Mouse (Mus musculus) CH12.LX (cell line): ENCODE results near the gene Krtap4-9.

Experiments used
- CHD2 ChIP-seq: IDR thresholded peaks from 2 replicates; pipeline ENCODE4 v1.6.1; 2011; ENCODE audit warnings: low read length, improper control_type of control experiment
- CTCF ChIP-seq, 2 experiments: IDR thresholded peaks in 1 of 2; conservative IDR thresholded peaks in 1 of 2; 2 replicates each; pipeline ENCODE4 v1.5.1; 2011 to 2012; ENCODE audit warnings: low read depth in 2 of 2, low read length in 2 of 2, improper control_type of control experiment in 1 of 2, inconsistent platforms in 1 of 2, mild to moderate bottlenecking in 1 of 2, moderate library complexity in 1 of 2
- EP300 ChIP-seq: IDR thresholded peaks from 2 replicates; pipeline ENCODE4 v1.6.1; 2011; ENCODE audit warnings: low read length, improper control_type of control experiment
- HCFC1 ChIP-seq: IDR thresholded peaks from 2 replicates; pipeline ENCODE4 v1.6.1; 2012; ENCODE audit warnings: low read depth, mild to moderate bottlenecking, inconsistent platforms, low read length, improper control_type of control experiment
- KAT2A ChIP-seq: IDR thresholded peaks from 2 replicates; pipeline ENCODE4 v1.6.1; 2012; ENCODE audit warnings: low read length, improper control_type of control experiment, inconsistent platforms; ENCODE audit not compliant: insufficient replicate concordance
- MAFK ChIP-seq: IDR thresholded peaks from 2 replicates; pipeline ENCODE4 v1.6.1; 2011; ENCODE audit warnings: low read length, improper control_type of control experiment; ENCODE audit not compliant: insufficient replicate concordance
- MAZ ChIP-seq: IDR thresholded peaks from 2 replicates; pipeline ENCODE4 v1.6.1; 2012; ENCODE audit warnings: low read depth, mild to moderate bottlenecking, inconsistent platforms, low read length, improper control_type of control experiment, moderate library complexity
- MEF2A ChIP-seq: IDR thresholded peaks from 2 replicates; pipeline ENCODE4 v1.6.1; 2014; ENCODE audit warnings: low read depth, mild to moderate bottlenecking, inconsistent platforms, low read length, improper control_type of control experiment, borderline replicate concordance
- MYC ChIP-seq: IDR thresholded peaks from 2 replicates; pipeline ENCODE4 v1.6.1; 2011; ENCODE audit warnings: low read depth, mild to moderate bottlenecking, improper control_type of control experiment, low read length
- NRF1 ChIP-seq: IDR thresholded peaks from 2 replicates; pipeline ENCODE4 v1.6.1; 2014; ENCODE audit warnings: low read depth, mild to moderate bottlenecking, inconsistent platforms, low read length, improper control_type of control experiment, moderate library complexity
- POLR2A ChIP-seq: IDR thresholded peaks from 2 replicates; pipeline ENCODE4 v1.6.1; 2011; ENCODE audit warnings: low read depth, mild to moderate bottlenecking, improper control_type of control experiment, low read length
- POLR2AphosphoS2 ChIP-seq: IDR thresholded peaks from 2 replicates; pipeline ENCODE4 v1.6.1; 2011; ENCODE audit warnings: low read depth, low read length, improper control_type of control experiment
- UBTF ChIP-seq: IDR thresholded peaks from 2 replicates; pipeline ENCODE4 v1.6.1; 2012; ENCODE audit warnings: low read depth, mild to moderate bottlenecking, inconsistent platforms, low read length, improper control_type of control experiment, moderate library complexity
- ZNF384 ChIP-seq: IDR thresholded peaks from 2 replicates; pipeline ENCODE4 v1.6.1; 2012; ENCODE audit warnings: low read depth, low read length, improper control_type of control experiment, inconsistent platforms

GRCm38 (mm10) chr11:99768410-99768809 is 16.6 kb upstream of the Krtap4-9 start:
- TF ChIP-seq POLR2AphosphoS2, result no peak
- no peak for TF ChIP-seq ZNF384
- no peak for TF ChIP-seq KAT2A
- no peak for TF ChIP-seq MAFK
- TF ChIP-seq CHD2, result no peak
- TF ChIP-seq HCFC1, result no peak
- TF ChIP-seq UBTF, result no peak
- no peak for TF ChIP-seq EP300
- TF ChIP-seq CTCF (conservative IDR thresholded peaks at IDR 0.05 in 1 of 2, IDR thresholded peaks at IDR 0.05 in 1 of 2; ENCODE audit: low read depth in 2 of 2, low read length in 2 of 2), result no peak
- no peak for TF ChIP-seq POLR2A
- no peak for TF ChIP-seq MEF2A
- TF ChIP-seq NRF1, result no peak
- no peak for TF ChIP-seq MAZ
- no peak for TF ChIP-seq MYC
